Mouse (Mus musculus): ENCODE results near the gene Cd37.

DNA sequence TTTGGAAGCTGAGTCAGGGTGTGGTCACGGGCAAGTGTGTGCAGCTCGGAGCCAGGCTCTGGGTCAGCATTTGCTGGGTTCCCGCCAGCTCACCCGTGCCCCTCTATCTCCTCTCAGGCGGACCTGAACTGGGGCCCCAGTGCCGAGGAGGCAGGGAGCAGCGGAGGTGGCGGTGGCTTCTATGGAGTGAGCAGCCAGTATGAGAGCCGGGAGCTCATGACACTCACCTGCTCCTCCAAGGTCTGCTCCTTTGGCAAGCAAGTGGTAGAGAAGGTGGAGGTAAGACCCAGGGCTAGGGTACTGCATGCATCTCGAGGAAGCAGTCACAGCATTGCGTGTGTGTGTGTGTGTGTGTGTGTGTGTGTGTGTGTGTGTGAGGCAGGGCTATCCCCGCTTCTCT lies 7.7 kb downstream of the Cd37 start:
- no peak for TF ChIP-seq CTCF (IDR thresholded peaks at IDR 0.05)
- no peak for TF ChIP-seq EP300 (IDR thresholded peaks at IDR 0.05; ENCODE audit: insufficient read depth, low read depth, low read length)
- no peak for TF ChIP-seq POLR2A (IDR thresholded peaks at IDR 0.05; ENCODE audit: insufficient read depth, low read depth, low read length)

Data from heart, adult 2 months (tissue).